Mouse (Mus musculus) c-Kit-positive CD71-negative TER-119-negative erythroid progenitor cells, embryonic 14.5 days (primary cell): Measurements from ENCODE around the gene Tarm1.

Experiments used
- DNase-seq: peaks from one replicate; pipeline ENCODE4 v3.0.0-alpha.2; 2013; ENCODE audit warnings: low read depth

Gene Tarm1

GRCm38 (mm10) chr7:3440526-3440925, 61.9 kb downstream of the Tarm1 start:
- no peak for DNase-seq

DNA sequence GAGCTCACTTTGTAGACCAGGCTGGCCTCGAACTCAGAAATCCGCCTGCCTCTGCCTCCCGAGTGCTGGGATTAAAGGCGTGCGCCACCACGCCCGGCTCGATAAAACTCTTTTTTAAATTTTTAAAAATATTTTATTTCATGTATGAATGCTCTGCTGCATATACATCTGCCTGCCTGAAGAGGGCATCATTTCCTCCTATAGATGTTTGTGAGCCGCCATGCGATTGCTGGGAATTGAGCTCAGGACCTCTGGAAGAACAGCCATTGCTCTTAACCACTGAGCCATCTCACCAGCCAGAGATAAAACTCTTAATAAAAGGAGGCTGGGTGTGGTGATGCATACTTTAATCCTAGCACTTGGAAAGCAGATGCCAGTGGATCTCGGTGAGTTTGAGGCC, 62.4 kb downstream of the Tarm1 start:
- DNase-seq: no peak

DNA sequence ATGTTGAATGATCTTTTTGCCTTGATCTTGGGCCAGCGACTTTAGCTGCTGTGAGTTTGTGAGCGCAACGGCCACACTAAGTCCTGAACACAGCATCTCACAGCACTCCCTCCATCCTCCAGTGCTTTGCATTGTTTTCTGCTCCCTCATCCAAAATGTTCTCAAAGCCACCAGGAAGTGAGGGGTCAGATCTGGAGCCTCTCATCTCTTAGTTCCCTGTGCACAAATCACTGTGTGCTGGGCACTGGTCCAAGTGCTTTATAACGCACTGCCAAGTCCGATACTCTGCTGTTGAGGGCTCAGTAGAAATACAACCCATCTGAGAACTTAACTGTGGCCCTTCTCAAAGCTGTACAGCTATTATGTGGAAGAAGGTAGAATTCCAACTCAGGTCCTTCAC, 64.5 kb downstream of the Tarm1 start:
- DNase-seq: no peak
